Mouse (Mus musculus): Measurements from ENCODE around the gene Abca7.
A peak's percentile ranks its signal among the peaks of the same experiment; 100 is the strongest.
"Not testable (repeated sequence)": the region's sequence is repeated elsewhere in the genome, so short reads cannot be mapped to it uniquely, and the experiment has no call there.

The Abca7 gene

GRCm38 (mm10) chr10:80047041-80047565, 50.8 kb downstream of the Abca7 start, which contains the start of gene Gpx4:
Gpx4 (plus strand) TSS chr10:80047166.
- DNase-seq (ENCODE audit: low spot score), result no peak

DNA sequence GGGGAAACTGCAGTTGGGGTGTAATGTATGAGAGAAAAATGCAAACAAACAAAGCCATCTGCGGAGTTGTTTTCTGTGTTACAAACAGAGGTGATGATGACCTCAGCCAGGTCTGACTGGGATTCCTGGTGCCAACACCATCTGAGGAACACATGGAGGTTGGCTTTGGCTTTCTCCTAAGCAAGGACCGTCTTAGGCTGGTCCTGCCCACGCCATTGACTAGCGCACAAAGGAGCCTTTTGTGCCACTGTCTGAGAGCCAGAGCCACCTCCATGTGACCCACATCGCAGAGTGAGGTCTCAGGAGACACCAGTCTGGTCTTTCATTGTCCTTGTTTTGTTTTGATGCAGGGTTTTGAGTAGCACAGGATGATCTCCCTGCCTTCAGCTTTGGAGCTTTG, 52.1 kb downstream of the Abca7 start:
- no peak for DNase-seq (ENCODE audit: low spot score)

DNA sequence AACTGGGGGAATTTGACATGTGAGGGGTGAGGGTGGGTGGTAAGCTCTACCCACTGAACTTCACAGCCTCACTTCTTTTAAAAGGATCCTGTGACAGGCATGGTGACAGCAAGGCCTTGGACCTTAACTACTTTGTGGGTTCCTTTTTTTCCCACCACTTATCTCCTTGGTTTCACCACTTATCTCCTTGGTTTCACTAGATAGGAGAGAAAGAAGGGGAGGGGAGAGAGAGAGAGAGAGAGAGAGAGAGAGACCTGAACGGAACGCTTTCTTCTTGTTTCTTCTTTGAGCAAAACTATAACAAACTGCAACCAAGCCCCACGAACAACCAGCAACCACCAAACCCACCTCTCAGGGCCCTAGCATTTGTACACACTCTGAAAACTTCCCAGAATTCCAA, 52.5 kb downstream of the Abca7 start:
- DNase-seq (ENCODE audit: low spot score), result no peak

GRCm38 (mm10) chr10:80050244-80050643, 54.0 kb downstream of the Abca7 start:
- no peak for DNase-seq (ENCODE audit: low spot score)

DNA sequence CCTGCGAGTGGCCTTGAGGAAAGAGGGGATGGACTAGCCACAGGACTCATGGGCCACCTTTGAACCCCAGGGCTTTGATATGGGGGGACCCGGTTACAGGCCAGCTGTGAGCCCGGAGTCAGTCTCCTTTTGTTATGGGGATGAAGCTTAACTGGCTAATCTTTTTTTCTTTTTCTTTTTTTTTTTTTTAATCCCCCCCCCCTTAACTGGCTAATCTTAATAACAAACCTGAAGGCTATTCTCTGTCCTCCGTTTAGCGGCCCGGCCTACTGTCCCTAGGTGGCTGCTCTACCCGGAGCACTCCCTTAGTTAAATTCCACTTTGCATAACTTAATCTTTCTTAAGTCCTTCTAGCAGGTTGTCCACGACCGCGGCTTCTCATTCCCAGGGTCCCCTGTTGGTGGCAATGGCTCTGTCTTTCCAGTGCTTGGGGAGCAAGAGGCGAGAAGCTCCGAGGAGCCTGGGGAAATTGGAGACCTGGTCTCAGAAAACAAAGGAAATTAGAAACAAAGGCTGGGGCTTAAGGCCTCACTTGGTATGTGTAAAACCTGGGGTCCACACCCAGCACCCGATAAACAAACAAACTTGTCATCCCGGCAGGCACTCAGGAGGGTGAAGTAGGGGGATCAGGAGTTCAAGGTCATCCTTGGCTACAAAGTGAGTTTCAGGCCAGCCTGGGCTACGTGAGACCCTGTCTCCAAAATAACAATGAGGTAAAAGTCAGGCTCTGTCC, 54.8 kb downstream of the Abca7 start:
- DNase-seq (ENCODE audit: low spot score), result no peak

- no peak for DNase-seq (ENCODE audit: low spot score)
These were observed 55.5 kb downstream of the Abca7 start for GRCm38 (mm10) chr10:80051618-80052373.

DNA sequence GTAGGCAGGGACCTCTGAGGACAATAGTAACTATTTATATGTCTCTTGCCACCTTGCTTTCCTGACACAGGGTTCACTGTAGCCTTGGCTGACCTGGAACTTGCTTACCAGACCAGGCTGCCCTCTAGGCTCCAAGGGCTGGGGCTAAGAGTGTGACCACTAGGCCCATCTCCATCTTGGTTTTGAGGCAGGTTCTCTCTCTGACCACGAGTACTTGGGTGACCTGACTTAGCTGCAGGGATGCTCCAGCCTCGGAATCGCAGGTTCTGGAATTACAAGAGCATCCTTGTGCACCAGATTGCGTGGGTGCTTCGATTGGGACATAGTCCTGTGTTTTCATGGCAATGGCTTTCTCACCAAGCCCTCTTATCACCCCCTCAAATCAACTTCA, 56.1 kb downstream of the Abca7 start:
- DNase-seq (ENCODE audit: low spot score), result no peak

DNA sequence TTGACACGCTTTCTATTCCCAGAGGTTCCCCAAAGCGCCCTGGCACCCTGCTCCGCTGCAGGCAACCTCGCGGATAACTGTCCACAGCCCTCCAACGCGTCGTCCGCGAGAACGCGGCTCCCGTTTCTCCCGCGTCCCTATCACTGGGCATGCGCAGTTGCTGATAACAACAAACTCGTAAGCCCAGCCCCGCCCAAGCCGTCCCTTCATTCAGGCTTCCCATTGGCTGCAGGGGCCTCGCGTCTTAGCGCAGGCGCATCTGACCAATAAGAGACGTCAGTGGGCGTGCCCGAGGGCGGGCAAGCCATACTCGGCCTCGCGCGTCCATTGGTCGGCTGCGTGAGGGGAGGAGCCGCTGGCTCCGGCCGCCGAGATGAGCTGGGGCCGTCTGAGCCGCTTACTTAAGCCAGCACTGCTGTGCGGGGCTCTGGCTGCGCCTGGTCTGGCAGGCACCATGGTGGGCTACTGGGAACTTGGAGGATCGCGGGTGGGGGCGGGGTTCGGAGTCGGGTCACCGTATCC, 57.0 kb downstream of the Abca7 start:
- peak; percentile 100 for DNase-seq (ENCODE audit: low spot score)

DNA sequence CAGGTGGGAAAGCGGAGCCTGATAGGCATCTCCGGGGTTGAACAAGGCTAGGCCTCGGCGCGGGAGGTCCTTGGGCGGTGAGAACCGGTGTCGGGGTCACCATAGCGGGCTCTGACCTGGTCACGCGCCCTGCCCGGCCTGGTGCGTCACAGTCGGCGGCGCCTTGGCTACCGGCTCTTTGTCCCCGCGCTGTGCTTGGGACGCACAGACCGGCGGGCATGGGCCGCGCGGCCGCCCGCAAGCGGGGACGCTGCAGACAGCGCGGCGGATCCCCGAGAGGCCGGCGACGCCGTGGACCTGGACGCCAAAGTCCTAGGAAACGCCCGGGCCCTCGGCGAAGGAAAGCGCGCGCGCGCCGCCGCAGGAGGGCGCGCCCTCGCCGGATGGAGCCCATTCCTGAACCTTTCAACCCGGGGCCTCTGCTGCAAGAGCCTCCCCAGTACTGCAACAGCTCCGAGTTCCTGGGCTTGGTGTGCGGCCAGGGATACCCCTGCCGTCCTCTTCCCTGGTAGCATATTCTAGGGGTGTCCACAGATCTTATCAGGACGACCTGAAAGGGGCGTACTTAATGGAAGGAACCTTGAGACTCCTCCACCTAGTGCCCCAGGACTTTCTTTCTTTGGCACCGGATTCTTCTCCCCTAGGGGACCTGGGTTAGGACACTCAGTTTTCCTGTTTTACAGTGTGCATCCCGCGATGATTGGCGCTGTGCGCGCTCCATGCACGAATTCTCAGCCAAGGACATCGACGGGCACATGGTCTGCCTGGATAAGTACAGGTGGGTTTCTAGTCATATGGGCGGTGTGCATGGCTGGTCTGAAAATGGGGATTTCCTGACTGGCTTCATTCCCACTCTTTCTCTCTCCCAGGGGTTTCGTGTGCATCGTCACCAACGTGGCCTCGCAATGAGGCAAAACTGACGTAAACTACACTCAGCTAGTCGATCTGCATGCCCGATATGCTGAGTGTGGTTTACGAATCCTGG, 57.8 kb downstream of the Abca7 start:
- DNase-seq (ENCODE audit: low spot score), result peak; percentile 51

DNA sequence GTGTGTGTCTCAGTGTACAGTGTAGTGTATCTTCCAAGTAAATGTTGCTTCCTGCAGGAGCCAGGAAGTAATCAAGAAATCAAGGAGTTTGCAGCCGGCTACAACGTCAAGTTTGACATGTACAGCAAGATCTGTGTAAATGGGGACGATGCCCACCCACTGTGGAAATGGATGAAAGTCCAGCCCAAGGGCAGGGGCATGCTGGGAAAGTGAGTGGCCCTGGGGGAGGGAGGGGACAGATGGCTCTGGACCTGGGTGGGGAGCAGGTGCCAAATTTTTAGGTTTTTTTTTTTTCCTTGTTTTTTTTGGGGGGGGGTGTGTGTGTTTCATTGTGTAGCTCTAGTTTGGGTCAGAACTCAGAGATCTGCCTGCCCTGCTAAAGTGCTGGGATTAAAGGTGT, 58.6 kb downstream of the Abca7 start:
- not testable (repeated sequence) for DNase-seq (ENCODE audit: low spot score)

DNA sequence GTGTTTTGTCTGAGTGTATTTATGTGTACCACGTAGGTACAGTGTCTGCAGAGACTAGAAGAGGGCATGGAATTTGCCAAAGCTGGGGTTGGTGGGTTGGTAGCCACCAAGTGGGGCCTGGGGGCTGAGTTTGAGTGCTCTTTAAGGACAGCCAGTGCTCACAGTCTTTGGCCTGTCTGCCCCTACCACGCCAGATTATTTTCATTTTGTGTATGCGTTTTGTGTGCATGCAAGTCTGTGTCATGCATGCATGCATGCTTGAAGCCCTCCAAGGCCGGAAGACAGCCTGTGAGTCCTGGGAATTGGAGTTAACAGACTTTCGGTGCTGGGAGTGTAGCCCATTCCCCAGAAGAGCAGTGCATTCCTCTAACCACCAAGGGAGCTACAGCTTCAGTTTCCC, 59.1 kb downstream of the Abca7 start:
- no peak for DNase-seq (ENCODE audit: low spot score)

- no peak for DNase-seq (ENCODE audit: low spot score)
These were observed 59.6 kb downstream of the Abca7 start for GRCm38 (mm10) chr10:80055891-80056290.

GRCm38 (mm10) chr10:80056506-80056905, 60.2 kb downstream of the Abca7 start:
- DNase-seq (ENCODE audit: low spot score), result no peak

- DNase-seq (ENCODE audit: low spot score), result no peak
These were observed 60.8 kb downstream of the Abca7 start for GRCm38 (mm10) chr10:80056976-80057682.

DNA sequence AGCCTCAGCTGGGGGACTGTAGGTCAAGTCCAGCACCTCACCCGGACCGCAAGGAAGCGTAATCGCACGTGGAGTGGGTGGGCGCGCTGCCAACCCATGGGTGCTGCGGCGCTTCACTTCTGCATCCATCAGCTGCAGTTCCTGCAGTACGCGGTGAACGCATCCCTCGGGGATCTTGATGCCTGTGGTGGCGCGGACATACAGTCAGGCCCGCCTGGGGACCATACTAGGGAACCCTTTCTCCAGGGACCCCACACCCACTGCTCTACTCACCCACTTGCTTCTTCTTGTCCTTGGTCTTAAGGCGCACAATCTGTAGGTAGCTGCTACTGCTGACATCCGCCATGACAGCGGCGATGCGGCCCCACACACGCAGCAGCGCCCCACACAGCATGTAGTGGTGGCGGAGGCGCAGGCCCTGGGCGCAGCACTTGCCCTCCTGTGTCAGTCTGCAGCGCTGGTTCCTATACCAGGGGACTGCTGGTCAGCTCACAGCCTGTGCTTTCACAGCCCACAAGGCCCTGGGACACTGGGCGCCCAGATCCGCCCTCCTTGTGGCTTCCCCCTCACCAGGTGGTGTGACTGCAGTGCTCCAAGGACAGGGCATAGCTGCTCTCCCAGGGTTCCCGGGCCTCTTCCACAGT, 61.5 kb downstream of the Abca7 start:
- no peak for DNase-seq (ENCODE audit: low spot score)

DNA sequence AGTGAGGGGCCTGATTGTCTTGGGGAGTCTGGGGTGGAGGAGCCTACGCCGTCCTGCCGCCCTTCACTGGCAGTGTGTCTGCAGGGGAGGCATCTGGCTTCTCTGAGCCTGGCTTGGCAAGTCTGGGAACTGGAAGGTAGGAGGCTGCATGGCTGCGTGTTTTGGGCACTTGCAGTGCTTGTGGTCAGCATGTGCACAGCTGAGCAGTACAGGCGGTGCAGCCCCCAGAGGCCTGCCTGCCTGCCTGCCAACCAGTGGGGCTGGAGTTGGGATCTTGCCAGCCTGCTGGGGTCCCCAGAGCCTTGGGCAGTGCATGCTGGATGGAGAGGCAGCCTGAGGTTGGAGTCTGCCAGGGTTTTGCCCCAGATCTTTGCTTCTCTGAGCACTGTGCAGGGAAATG, 66.8 kb downstream of the Abca7 start:
- DNase-seq (ENCODE audit: low spot score), result no peak

- DNase-seq (ENCODE audit: low spot score), result no peak
These were observed 67.8 kb downstream of the Abca7 start for GRCm38 (mm10) chr10:80063877-80064650.
